Mouse (Mus musculus): ENCODE measurements around the gene Spen. TPM values are rescaled to one million over a fixed set of nuclear protein-coding genes. Genes with fewer than 3 reads are reported as not detected.
A peak's percentile ranks its signal among the peaks of the same experiment; 100 is the strongest.

Spen gene
- total and polyA plus RNA-seq, 3 experiments: 10.7 to 28.9 (median 28.0) TPM

GRCm38 (mm10) chr4:141426796-141427745, 111.3 kb downstream of the Spen start:
- H3K27ac ChIP-seq: peak overlapping the region; percentile 90
- intact Hi-C loops (cut with DNase I): no loop called here
- no peaks in the 10 kb centered on the region for H3K27me3 ChIP-seq (ENCODE audit: control insufficient read depth, insufficient read depth, low read length)
- H3K9ac ChIP-seq (ENCODE audit: low read depth, low read length): 0 out of 2 replicates have a peak overlapping the region, but pooled peaks have one; percentile 10
- WGBS: 57% methylated on average over 10 of the region's 10 CpGs
- DNase-seq: no peak
- H3K4me1 ChIP-seq (ENCODE audit: control insufficient read depth, insufficient read depth, low read length): peaks cover 3% of the 10 kb centered on the region; the same call in 1 of the 2 replicates
- H3K79me2 ChIP-seq (replicated peaks; ENCODE audit: control insufficient read depth, insufficient read depth, low read length): no peaks in the 10 kb centered on the region
- no peak overlapping the region for H3K4me3 ChIP-seq
- H3K36me3 ChIP-seq (ENCODE audit: control insufficient read depth, insufficient read depth, low read length): no peaks in the 10 kb centered on the region
- TF ChIP-seq POLR2A (IDR thresholded peaks at IDR 0.05; ENCODE audit: insufficient read depth, low read depth, low read length) (peak; percentile 59), CTCF (IDR thresholded peaks at IDR 0.05) (no peak), EP300 (IDR thresholded peaks at IDR 0.05; ENCODE audit: insufficient read depth, low read depth, low read length) (0 out of 2 replicates have a peak, but pooled peaks have one; percentile 37)

- intact Hi-C loops (cut with DNase I): no loop called here
- Histone ChIP-seq H3K4me1 (ENCODE audit: control insufficient read depth, insufficient read depth, low read length) (peaks cover 3% of the 10 kb centered on the region; the same call in 1 of the 2 replicates), H3K4me3 (peak overlapping the region; percentile 38), H3K27me3 (ENCODE audit: control insufficient read depth, insufficient read depth, low read length) (no peaks in the 10 kb centered on the region), H3K27ac (peak overlapping the region; percentile 90), H3K79me2 (replicated peaks; ENCODE audit: control insufficient read depth, insufficient read depth, low read length) (no peaks in the 10 kb centered on the region), H3K9ac (ENCODE audit: low read depth, low read length) (peak overlapping the region; percentile 35), H3K36me3 (ENCODE audit: control insufficient read depth, insufficient read depth, low read length) (no peaks in the 10 kb centered on the region)
- DNase-seq: peak; percentile 75 to 82
- peak; percentile 21; the same call in 1 of the 2 replicates for TF ChIP-seq CTCF (IDR thresholded peaks at IDR 0.05)
- peak; percentile 80 for TF ChIP-seq EP300 (IDR thresholded peaks at IDR 0.05; ENCODE audit: insufficient read depth, low read depth, low read length)
- peak; percentile 82 for TF ChIP-seq POLR2A (IDR thresholded peaks at IDR 0.05; ENCODE audit: insufficient read depth, low read depth, low read length)
- 4% methylated on average over 36 of the region's 36 CpGs for WGBS
Measured at GRCm38 (mm10) chr4:141425484-141426479, 112.6 kb downstream of the Spen start.

GRCm38 (mm10) chr4:141423691-141424431, 114.5 kb downstream of the Spen start:
- intact Hi-C loops (cut with DNase I): no loop called here
- TF ChIP-seq CTCF (IDR thresholded peaks at IDR 0.05) (no peak), POLR2A (IDR thresholded peaks at IDR 0.05; ENCODE audit: insufficient read depth, low read depth, low read length) (peak; percentile 46), EP300 (IDR thresholded peaks at IDR 0.05; ENCODE audit: insufficient read depth, low read depth, low read length) (no peak)
- peak overlapping the region; percentile 59 for H3K4me3 ChIP-seq
- H3K4me1 ChIP-seq (ENCODE audit: control insufficient read depth, insufficient read depth, low read length): peaks cover 3% of the 10 kb centered on the region; the same call in 1 of the 2 replicates
- no peaks in the 10 kb centered on the region for H3K79me2 ChIP-seq (replicated peaks; ENCODE audit: control insufficient read depth, insufficient read depth, low read length)
- no peaks in the 10 kb centered on the region for H3K27me3 ChIP-seq (ENCODE audit: control insufficient read depth, insufficient read depth, low read length)
- no peak for DNase-seq
- H3K36me3 ChIP-seq (ENCODE audit: control insufficient read depth, insufficient read depth, low read length): no peaks in the 10 kb centered on the region
- 65% methylated on average over 13 of the region's 13 CpGs for WGBS
- H3K27ac ChIP-seq: peak overlapping the region; percentile 96
- H3K9ac ChIP-seq (ENCODE audit: low read depth, low read length): peak overlapping the region; percentile 85

- Histone ChIP-seq H3K27me3 (ENCODE audit: control insufficient read depth, insufficient read depth, low read length) (no peaks in the 10 kb centered on the region), H3K4me1 (ENCODE audit: control insufficient read depth, insufficient read depth, low read length) (peaks cover 3% of the 10 kb centered on the region; the same call in 1 of the 2 replicates), H3K79me2 (replicated peaks; ENCODE audit: control insufficient read depth, insufficient read depth, low read length) (no peaks in the 10 kb centered on the region), H3K9ac (ENCODE audit: low read depth, low read length) (peak overlapping the region; percentile 85), H3K4me3 (peak overlapping the region; percentile 59), H3K27ac (peak overlapping the region; percentile 96), H3K36me3 (ENCODE audit: control insufficient read depth, insufficient read depth, low read length) (no peaks in the 10 kb centered on the region)
- TF ChIP-seq POLR2A (IDR thresholded peaks at IDR 0.05; ENCODE audit: insufficient read depth, low read depth, low read length) (no peak; the same call in 1 of the 2 replicates), CTCF (IDR thresholded peaks at IDR 0.05) (no peak), EP300 (IDR thresholded peaks at IDR 0.05; ENCODE audit: insufficient read depth, low read depth, low read length) (no peak)
- peak; percentile 59 to 69 for DNase-seq
- intact Hi-C loops (cut with DNase I): no loop called here
- 49% methylated on average over 5 of the region's 5 CpGs for WGBS
Measured at GRCm38 (mm10) chr4:141423288-141423687, 115.1 kb downstream of the Spen start.

- Histone ChIP-seq H3K27me3 (ENCODE audit: control insufficient read depth, insufficient read depth, low read length) (no peaks in the 10 kb centered on the region), H3K36me3 (ENCODE audit: control insufficient read depth, insufficient read depth, low read length) (no peaks in the 10 kb centered on the region), H3K27ac (peak overlapping the region; percentile 96), H3K4me1 (ENCODE audit: control insufficient read depth, insufficient read depth, low read length) (peaks cover 3% of the 10 kb centered on the region; the same call in 1 of the 2 replicates), H3K4me3 (peak overlapping the region; percentile 59), H3K9ac (ENCODE audit: low read depth, low read length) (peak overlapping the region; percentile 85), H3K79me2 (replicated peaks; ENCODE audit: control insufficient read depth, insufficient read depth, low read length) (no peaks in the 10 kb centered on the region)
- intact Hi-C loops (cut with DNase I): no loop called here
- no peak for DNase-seq
- TF ChIP-seq POLR2A (IDR thresholded peaks at IDR 0.05; ENCODE audit: insufficient read depth, low read depth, low read length) (peak; percentile 50; the same call in 1 of the 2 replicates), CTCF (IDR thresholded peaks at IDR 0.05) (no peak)
- WGBS: 63% methylated on average over 5 of the region's 5 CpGs
Measured at GRCm38 (mm10) chr4:141422841-141423240, 115.6 kb downstream of the Spen start.

All from heart, adult 2 months (tissue).